Mouse (Mus musculus) C2C12 (cell line): ENCODE data around the gene Pecr.

Experiments
- CEBPB ChIP-seq: IDR thresholded peaks from one replicate; pipeline ENCODE4 v1.6.1; 2011; ENCODE audit warnings: low read depth, mild to moderate bottlenecking, control low read depth, moderate library complexity
- CTCF ChIP-seq: IDR thresholded peaks from one replicate; pipeline ENCODE4 v1.5.1; 2011; ENCODE audit not compliant: control insufficient read depth, insufficient read depth, insufficient read length
- MYOG ChIP-seq: IDR thresholded peaks from one replicate; pipeline ENCODE4 v1.6.1; 2011; ENCODE audit not compliant: control insufficient read depth, insufficient read length; ENCODE audit errors: extremely low read depth

DNA sequence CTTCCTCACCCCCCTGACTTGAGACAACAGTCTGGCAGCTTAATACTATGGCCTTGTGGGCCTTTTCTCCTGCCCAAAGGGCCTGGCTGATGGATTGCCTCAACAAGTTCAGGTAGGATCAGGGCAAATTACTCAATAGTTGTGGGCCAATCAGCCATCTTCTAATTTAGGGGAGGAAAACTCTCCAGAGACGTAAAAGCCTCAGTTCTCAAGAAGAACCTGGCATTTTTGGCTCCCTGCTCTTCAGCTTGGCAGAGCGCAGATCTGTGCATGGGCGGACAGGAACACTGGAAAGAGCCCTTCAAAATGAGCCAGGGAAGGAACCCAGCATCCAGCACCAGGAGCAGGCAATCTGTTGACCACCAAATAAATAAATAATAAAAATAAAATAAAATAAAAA is 6.0 kb downstream of the Pecr start:
- no peak for TF ChIP-seq CTCF
- TF ChIP-seq MYOG = no peak
- TF ChIP-seq CEBPB = no peak
